Mouse (Mus musculus): ENCODE measurements at regions not wholly inside any gene's neighbourhood (a gene's known extent, or its start where the extent isn't known, plus 50 kb on each side); places are given as distances from the start of the nearest gene placed in this dataset.

DNA sequence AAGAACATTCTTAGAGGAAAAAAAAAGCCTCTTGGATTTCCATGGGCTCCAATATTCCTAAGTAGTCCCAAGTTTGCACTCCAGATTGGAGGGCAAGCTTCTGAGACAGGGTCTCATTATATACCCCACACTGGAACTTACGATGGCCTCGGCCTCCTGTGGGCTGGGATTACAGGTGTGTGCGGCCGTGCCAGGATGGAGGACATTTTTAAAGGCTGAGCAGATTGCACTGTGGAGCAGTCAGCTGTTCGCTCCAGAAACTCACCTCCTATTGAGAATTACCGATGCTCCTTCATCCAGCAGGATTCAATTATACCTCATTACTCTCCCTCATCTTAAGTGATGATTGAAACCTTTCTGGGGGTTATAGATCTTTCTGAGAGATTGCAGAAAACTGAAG lies 53.3 kb upstream of the Zc3h12a start:
- TF ChIP-seq CTCF (IDR thresholded peaks at IDR 0.05; ENCODE audit: insufficient read depth, low read length), result no peak
- TF ChIP-seq POLR2A (IDR thresholded peaks at IDR 0.05; ENCODE audit: borderline replicate concordance, extremely low read depth, low read depth, low read length), result no peak
- 91% methylated on average over 6 of the region's 6 CpGs for WGBS
- H3K4me1 ChIP-seq (ENCODE audit: control insufficient read depth, insufficient read depth, low read length), result no peaks in the 10 kb centered on the region
- DNase-seq, result no peak
- no peak overlapping the region for H3K4me3 ChIP-seq (replicated peaks; ENCODE audit: extremely low read depth, low read depth, low read length)

DNA sequence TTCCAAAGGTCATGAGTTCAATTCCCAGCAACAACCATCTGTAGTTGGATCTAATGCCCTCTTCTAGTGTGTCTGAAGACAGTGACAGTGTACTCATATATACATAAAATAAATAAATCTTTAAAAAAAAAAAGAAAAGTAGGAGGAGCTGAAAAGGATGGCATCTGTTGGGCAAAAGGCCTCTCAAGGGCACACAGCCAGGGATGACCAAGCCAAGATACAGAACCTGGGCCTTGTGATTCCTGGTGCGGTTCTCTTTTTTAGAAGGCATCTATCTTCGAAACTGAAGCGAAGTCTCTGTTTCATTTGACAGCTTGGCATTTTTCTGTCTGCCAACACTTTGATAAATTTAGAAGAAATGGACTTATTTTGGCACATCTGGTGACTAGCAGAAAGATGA lies 50.9 kb upstream of the Zc3h12a start:
- Histone ChIP-seq H3K4me1 (ENCODE audit: control insufficient read depth, insufficient read depth, low read length) (no peaks in the 10 kb centered on the region), H3K4me3 (replicated peaks; ENCODE audit: extremely low read depth, low read depth, low read length) (no peak overlapping the region)
- no peak for TF ChIP-seq POLR2A (IDR thresholded peaks at IDR 0.05; ENCODE audit: borderline replicate concordance, extremely low read depth, low read depth, low read length)
- no peak for TF ChIP-seq CTCF (IDR thresholded peaks at IDR 0.05; ENCODE audit: insufficient read depth, low read length)
- no peak for DNase-seq
- 92% methylated on average over 3 of the region's 3 CpGs for WGBS

DNA sequence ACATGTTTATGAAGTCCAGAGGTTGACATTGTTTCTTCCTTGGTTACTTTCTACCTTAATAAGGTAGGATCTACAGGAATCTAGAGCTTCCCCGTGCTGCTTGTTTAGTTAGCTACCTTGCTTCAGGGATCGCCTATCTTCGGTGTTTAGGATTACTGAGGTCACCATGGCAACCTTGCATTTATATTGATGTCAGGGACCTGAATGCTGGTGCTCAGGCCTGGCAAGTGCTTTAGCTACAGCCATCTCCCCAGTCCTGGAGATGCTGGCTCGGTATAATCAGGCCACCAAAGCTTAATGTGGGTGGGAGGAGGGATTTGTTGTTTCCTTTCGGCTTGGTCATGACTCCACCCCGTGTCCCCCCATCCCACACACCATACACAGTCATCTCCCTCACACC lies 50.0 kb upstream of the Zc3h12a start:
- no peak overlapping the region for H3K4me3 ChIP-seq (replicated peaks; ENCODE audit: extremely low read depth, low read depth, low read length)
- no peak for DNase-seq
- H3K4me1 ChIP-seq (ENCODE audit: control insufficient read depth, insufficient read depth, low read length), result no peaks in the 10 kb centered on the region
- no peak for TF ChIP-seq CTCF (IDR thresholded peaks at IDR 0.05; ENCODE audit: insufficient read depth, low read length)
- no peak for TF ChIP-seq POLR2A (IDR thresholded peaks at IDR 0.05; ENCODE audit: borderline replicate concordance, extremely low read depth, low read depth, low read length)
- 62% methylated on average over 6 of the region's 6 CpGs for WGBS
